Mouse (Mus musculus) neural tube, embryonic 11.5 days (tissue): ENCODE data around the gene Sufu. TPM values are rescaled to one million over a fixed set of nuclear protein-coding genes. Genes with fewer than 3 reads are reported as not detected.
A peak's percentile ranks its signal among the peaks of the same experiment; 100 is the strongest.

Experiments
- ATAC-seq: fragments of 200-750 bp; cut with Nextera tagmentation; 2 replicates; pipeline ENCODE4 v1.8.0; 2017; ENCODE audit warnings: moderate number of reproducible peaks, mild to moderate bottlenecking, moderate TSS enrichment, moderate library complexity; ENCODE audit not compliant: insufficient read depth, low FRiP score, low TSS enrichment
- DNase-seq: peaks from one replicate; pipeline ENCODE4 v3.0.0-alpha.2; 2015; ENCODE audit warnings: low spot score
- H3K27ac ChIP-seq: fragments of 300-500 bp; sonication (generic); 2 replicates; pipeline ENCODE4 v1.5.1; 2014; ENCODE audit warnings: low read depth, mild to moderate bottlenecking, low read length
- H3K27me3 ChIP-seq: fragments of 300-500 bp; sonication (generic); 2 replicates; pipeline ENCODE4 v1.6.1; 2014; ENCODE audit warnings: mild to moderate bottlenecking, low read length, mixed read lengths; ENCODE audit not compliant: control insufficient read depth, insufficient read depth
- H3K36me3 ChIP-seq: fragments of 300-500 bp; sonication (generic); 2 replicates; pipeline ENCODE4 v1.6.1; 2014; ENCODE audit warnings: mild to moderate bottlenecking, low read length, moderate library complexity, mixed read lengths; ENCODE audit not compliant: control insufficient read depth, insufficient read depth
- H3K4me1 ChIP-seq: fragments of 300-500 bp; sonication (generic); 2 replicates; pipeline ENCODE4 v1.6.1; 2014; ENCODE audit warnings: low read length, mixed read lengths; ENCODE audit not compliant: control insufficient read depth, insufficient read depth
- H3K4me2 ChIP-seq: fragments of 300-500 bp; sonication (generic); 2 replicates; pipeline ENCODE4 v1.6.1; 2014; ENCODE audit warnings: low read depth, mild to moderate bottlenecking, moderate library complexity
- H3K4me3 ChIP-seq: fragments of 300-500 bp; sonication (generic); 2 replicates; pipeline ENCODE4 v1.5.1; 2014; ENCODE audit warnings: low read depth, low read length
- H3K9ac ChIP-seq: fragments of 300-500 bp; sonication (generic); 2 replicates; pipeline ENCODE4 v1.6.1; 2014; ENCODE audit warnings: mild to moderate bottlenecking, low read length
- H3K9me3 ChIP-seq: fragments of 300-500 bp; sonication (generic); 2 replicates; pipeline ENCODE4 v1.6.1; 2016; ENCODE audit warnings: low read length; ENCODE audit not compliant: control insufficient read depth
- WGBS: fragments of 180-500 bp; shearing (Covaris S2); extraction: QIAGEN DNeasy Blood & Tissue Kit; methylation state at CpG from one replicate; pipeline ENCODE4 v1.1.7; 2014; 5-methylcytosine and 5-hydroxymethylcytosine counted together
- polyA plus RNA-seq: library from polyadenylated mRNA; unstranded; fragments of >200 nt; fragmentation: Nextera tagmentation; extraction: Ambion mirVana; gene quantifications from 2 replicates; pipeline ENCODE4 v1.2.1, GENCODE M21; 2014

Sufu gene
- polyA plus RNA-seq, 1 experiment from 2014 or later, result 44.1 TPM

GRCm38 (mm10) chr19:46518352-46518787, 121.7 kb downstream of the Sufu start:
- H3K4me3 ChIP-seq, result no peak overlapping the region
- peak; percentile 73 for DNase-seq
- peak; percentile 62 for ATAC-seq
- H3K9me3 ChIP-seq, result no peaks in the 10 kb centered on the region
- H3K27ac ChIP-seq, result peak overlapping the region; percentile 58; the same call in 1 of the 2 replicates
- H3K36me3 ChIP-seq, result peaks cover 16% of the 10 kb centered on the region
- H3K4me1 ChIP-seq, result peaks cover 15% of the 10 kb centered on the region
- under 1% methylated on average over 12 of the region's 13 CpGs for WGBS
- no peaks in the 10 kb centered on the region for H3K27me3 ChIP-seq
- peak overlapping the region; percentile 34 for H3K4me2 ChIP-seq
- H3K9ac ChIP-seq, result peak overlapping the region; percentile 35

- ATAC-seq (no peak), DNase-seq (no peak)
- H3K4me3 ChIP-seq, result no peak overlapping the region
- peak overlapping the region; percentile 34; the same call in 1 of the 2 replicates for H3K4me2 ChIP-seq
- H3K27me3 ChIP-seq, result no peaks in the 10 kb centered on the region
- H3K27ac ChIP-seq, result no peak overlapping the region
- WGBS, result 6% methylated on average over 5 of the region's 5 CpGs
- peaks cover 13% of the 10 kb centered on the region for H3K36me3 ChIP-seq
- peak overlapping the region; percentile 35 for H3K9ac ChIP-seq
- H3K9me3 ChIP-seq, result no peaks in the 10 kb centered on the region
- peaks cover 21% of the 10 kb centered on the region for H3K4me1 ChIP-seq
These were observed 122.3 kb downstream of the Sufu start for GRCm38 (mm10) chr19:46518828-46519621.

GRCm38 (mm10) chr19:46521698-46522097, 125.0 kb downstream of the Sufu start:
- H3K36me3 ChIP-seq, result no peaks in the 10 kb centered on the region
- no peaks in the 10 kb centered on the region for H3K27me3 ChIP-seq
- DNase-seq (no peak), ATAC-seq (no peak)
- H3K27ac ChIP-seq, result no peak overlapping the region
- H3K4me3 ChIP-seq, result no peak overlapping the region
- H3K4me2 ChIP-seq, result no peak overlapping the region
- peaks cover 41% of the 10 kb centered on the region for H3K4me1 ChIP-seq
- no peaks in the 10 kb centered on the region for H3K9me3 ChIP-seq
- H3K9ac ChIP-seq, result no peak overlapping the region

GRCm38 (mm10) chr19:46522433-46523044, 125.8 kb downstream of the Sufu start:
- Histone ChIP-seq H3K4me1 (peaks cover 43% of the 10 kb centered on the region), H3K4me2 (no peak overlapping the region), H3K9ac (no peak overlapping the region), H3K27ac (no peak overlapping the region), H3K27me3 (no peaks in the 10 kb centered on the region), H3K36me3 (no peaks in the 10 kb centered on the region), H3K9me3 (no peaks in the 10 kb centered on the region), H3K4me3 (no peak overlapping the region)
- ATAC-seq (no peak), DNase-seq (no peak)
- 43% methylated on average over 15 of the region's 15 CpGs for WGBS

- H3K36me3 ChIP-seq, result no peaks in the 10 kb centered on the region
- no peak for ATAC-seq
- no peaks in the 10 kb centered on the region for H3K9me3 ChIP-seq
- peaks cover 44% of the 10 kb centered on the region for H3K4me1 ChIP-seq
- H3K27me3 ChIP-seq, result no peaks in the 10 kb centered on the region
- H3K4me2 ChIP-seq, result peak overlapping the region; percentile 39; the same call in 1 of the 2 replicates
- peak overlapping the region; percentile 27; the same call in 1 of the 2 replicates for H3K9ac ChIP-seq
- no peak for DNase-seq
- H3K27ac ChIP-seq, result peak overlapping the region; percentile 63; the same call in 1 of the 2 replicates
- no peak overlapping the region for H3K4me3 ChIP-seq
These were observed 126.4 kb downstream of the Sufu start for GRCm38 (mm10) chr19:46523131-46523479.

GRCm38 (mm10) chr19:46523480-46524151, 126.9 kb downstream of the Sufu start:
- peaks cover 44% of the 10 kb centered on the region for H3K4me1 ChIP-seq
- H3K9ac ChIP-seq, result peak overlapping the region; percentile 27; the same call in 1 of the 2 replicates

GRCm38 (mm10) chr19:46524152-46524544, 127.5 kb downstream of the Sufu start:
- WGBS, result 13% methylated on average over 6 of the region's 6 CpGs
- Histone ChIP-seq H3K27ac (peak overlapping the region; percentile 51), H3K4me3 (no peak overlapping the region), H3K27me3 (no peaks in the 10 kb centered on the region), H3K36me3 (no peaks in the 10 kb centered on the region), H3K9me3 (no peaks in the 10 kb centered on the region), H3K9ac (0 out of 2 replicates have a peak overlapping the region, but pooled peaks have one; percentile 9), H3K4me2 (peak overlapping the region; percentile 39), H3K4me1 (peaks cover 47% of the 10 kb centered on the region)
- DNase-seq, result no peak
- ATAC-seq, result no peak

More at GRCm38 (mm10) chr19:46523480-46524151, 126.9 kb downstream of the Sufu start:
- Histone ChIP-seq H3K4me3 (no peak overlapping the region), H3K9me3 (no peaks in the 10 kb centered on the region), H3K4me2 (peak overlapping the region; percentile 39), H3K36me3 (no peaks in the 10 kb centered on the region), H3K27ac (peak overlapping the region; percentile 63; the same call in 1 of the 2 replicates), H3K27me3 (no peaks in the 10 kb centered on the region)
- WGBS, result 8% methylated on average over 20 of the region's 20 CpGs
- DNase-seq (peak; percentile 83), ATAC-seq (peak; percentile 86)

GRCm38 (mm10) chr19:46524601-46525321, 128.1 kb downstream of the Sufu start:
- 24% methylated on average over 14 of the region's 14 CpGs for WGBS
- no peaks in the 10 kb centered on the region for H3K36me3 ChIP-seq
- peaks cover 53% of the 10 kb centered on the region for H3K4me1 ChIP-seq
- 0 out of 2 replicates have a peak overlapping the region, but pooled peaks have one; percentile 12 for H3K9ac ChIP-seq
- DNase-seq (peak; percentile 46), ATAC-seq (no peak)
- H3K9me3 ChIP-seq, result no peaks in the 10 kb centered on the region
- no peak overlapping the region for H3K4me3 ChIP-seq
- peak overlapping the region; percentile 39 for H3K4me2 ChIP-seq
- H3K27ac ChIP-seq, result peak overlapping the region; percentile 51; the same call in 1 of the 2 replicates
- no peaks in the 10 kb centered on the region for H3K27me3 ChIP-seq
